8 mouse cellular contexts compared by ENCODE assay signal in genomic region chr12:25096640-25097051, GRCm38 (mm10). TPM values are rescaled to one million over a fixed set of nuclear protein-coding genes. Genes with fewer than 3 reads are reported as not detected.
DNase-seq lines count a peak whose midpoint lies in the region; ATAC-seq and TF ChIP-seq lines count a peak whose summit lies in the region.

No protein-coding gene starts in this region.

- H3K27ac ChIP-seq in lung, embryonic 14.5 days (ENCODE audit: low read depth): peak overlapping the region; percentile 99
- peak overlapping the region; percentile 91 for H3K27ac ChIP-seq in hindbrain, postnatal 0 days
- H3K27ac ChIP-seq in macrophage: peak overlapping the region; percentile 90

- peaks cover 6% of the 10 kb centered on the region; the same call in 1 of the 2 replicates for H3K36me3 ChIP-seq in lung, embryonic 14.5 days (ENCODE audit: insufficient read depth)
- no peaks in the 10 kb centered on the region for H3K36me3 ChIP-seq in hindbrain, postnatal 0 days (ENCODE audit: insufficient read depth, low read length)
- H3K36me3 ChIP-seq in macrophage (ENCODE audit: inconsistent target): no peaks in the 10 kb centered on the region

- H3K27me3 ChIP-seq in lung, embryonic 14.5 days (ENCODE audit: insufficient read depth, low read length): no peaks in the 10 kb centered on the region
- no peaks in the 10 kb centered on the region for H3K27me3 ChIP-seq in hindbrain, postnatal 0 days (ENCODE audit: insufficient read depth, low read length)

- H3K9ac ChIP-seq in lung, embryonic 14.5 days: peak overlapping the region; percentile 58
- peak overlapping the region; percentile 37 for H3K9ac ChIP-seq in hindbrain, postnatal 0 days (replicated peaks; ENCODE audit: low read length)

- TF ChIP-seq CTCF in lung, embryonic 14.5 days (IDR thresholded peaks at IDR 0.05; ENCODE audit: low read depth): no peak
- TF ChIP-seq CTCF in hindbrain, postnatal 0 days (IDR thresholded peaks at IDR 0.05; ENCODE audit: low read depth): no peak

- WGBS in lung, embryonic 14.5 days: 2% methylated on average over 15 of the region's 15 CpGs
- WGBS in hindbrain, postnatal 0 days: 3% methylated on average over 15 of the region's 15 CpGs
- 6% methylated on average over 15 of the region's 15 CpGs for WGBS in macrophage (ENCODE audit: missing documents)

- no peak for ATAC-seq in lung, embryonic 14.5 days (ENCODE audit: insufficient read depth)
- ATAC-seq in hindbrain, postnatal 0 days: no peak
- no peak for ATAC-seq in megakaryocyte progenitor cell, adult 5-6 weeks (replicated peaks; ENCODE audit: poor library complexity)
- no peak for ATAC-seq in monocyte, adult 5-6 weeks (replicated peaks; ENCODE audit: insufficient number of reproducible peaks, low FRiP score, low TSS enrichment, poor library complexity, severe bottlenecking)

- H3K79me2 ChIP-seq in macrophage (ENCODE audit: inconsistent target): peaks cover 39% of the 10 kb centered on the region

- H3K4me2 ChIP-seq in lung, embryonic 14.5 days: peak overlapping the region; percentile 69
- peak overlapping the region; percentile 95 for H3K4me2 ChIP-seq in hindbrain, postnatal 0 days (ENCODE audit: low read depth, low read length)

- peak overlapping the region; percentile 76 for H3K4me3 ChIP-seq in lung, embryonic 14.5 days (ENCODE audit: low read depth, low read length)
- peak overlapping the region; percentile 81 for H3K4me3 ChIP-seq in hindbrain, postnatal 0 days (ENCODE audit: low read length)
- peak overlapping the region; percentile 96 for H3K4me3 ChIP-seq in macrophage (ENCODE audit: inconsistent target)

- peaks cover 12% of the 10 kb centered on the region; the same call in 1 of the 2 replicates for H3K4me1 ChIP-seq in lung, embryonic 14.5 days (ENCODE audit: insufficient read depth)
- peaks cover 16% of the 10 kb centered on the region for H3K4me1 ChIP-seq in hindbrain, postnatal 0 days (ENCODE audit: insufficient read depth, low read length)

- DNase-seq in lung, embryonic 14.5 days: peak; percentile 40
- no peak for DNase-seq in lung, postnatal 4 days
- DNase-seq in embryo, embryonic 11 days: peak; percentile 71
- DNase-seq in hindbrain, postnatal 0 days (ENCODE audit: low spot score): no peak
- DNase-seq in cerebellum, postnatal 14 days: no peak

- no peaks in the 10 kb centered on the region for H3K9me3 ChIP-seq in lung, embryonic 14.5 days (ENCODE audit: low read depth, low read length)
- no peaks in the 10 kb centered on the region for H3K9me3 ChIP-seq in hindbrain, postnatal 0 days (ENCODE audit: low read length)

RNA-seq across cellular contexts. Expression of gene Id2, which starts 0.3 kb away (rescaled TPM):
- polyA plus RNA-seq in lung, embryonic 14.5 days (2014; fragmentation: Nextera tagmentation; extraction: Ambion mirVana): 470 and 497 TPM in 2 replicates
- 202 and 242 TPM in 2 replicates for total RNA-seq in hindbrain, postnatal 0 days (2014; rRNA removed)
- polyA plus RNA-seq in hindbrain, postnatal 0 days (2015; fragmentation: Nextera tagmentation; extraction: Ambion mirVana): 518 and 585 TPM in 2 replicates
- 100 to 1,000 TPM in 25 of 26 experiments, 10 to 100 TPM in 1; 83.2 to 456 (median 269) TPM for total RNA-seq in macrophage (2018; cell fraction: chromatin; rRNA removed)
- 100 to 1,000 TPM; 163 to 916 (median 449) TPM for total RNA-seq in macrophage (2018; cell fraction: cytosol; rRNA removed)
- total RNA-seq in macrophage (2018; cell fraction: nucleus; rRNA removed): 100 to 1,000 TPM; 117 to 702 (median 548) TPM
- polyA plus RNA-seq in macrophage (2018): 163 to 453 TPM (median 232 TPM) in 3 replicates
- total RNA-seq in megakaryocyte progenitor cell, adult 5-6 weeks (2015): 21.8 and 32.4 TPM in 2 replicates
- 8.3 and 15.5 TPM in 2 replicates for total RNA-seq in megakaryocyte progenitor cell, adult 5-6 weeks (2017)
- 239 to 512 TPM (median 247 TPM) in 3 replicates for total RNA-seq in monocyte, adult 5-6 weeks (2017)

Comparison
In these comparisons a context has a peak if more than half of its experiments do, and no peak if none do; other contexts are left out.
1. DNase-seq: peak in lung, embryonic 14.5 days (single experiment) and embryo, embryonic 11 days (single experiment); none in lung, postnatal 4 days (0 of 2), hindbrain, postnatal 0 days (single experiment) and cerebellum, postnatal 14 days (0 of 2).
2. Peak in every context shown above with its lines, with median percentiles within 50 percentile points of each other: H3K27ac ChIP-seq and H3K4me3 ChIP-seq.